Mouse (Mus musculus): ENCODE results near the gene Dleu7.

- TF ChIP-seq SMC3 (IDR thresholded peaks at IDR 0.05; ENCODE audit: low read depth, low read length) (no peak), TBP (IDR thresholded peaks at IDR 0.05; ENCODE audit: low read depth, low read length) (no peak), MAX (IDR thresholded peaks at IDR 0.05; ENCODE audit: low read length) (no peak), CTCF (IDR thresholded peaks at IDR 0.05 in 2 of 3, conservative IDR thresholded peaks at IDR 0.05 in 1 of 3; ENCODE audit: control insufficient read depth in 1 of 3, insufficient read depth in 1 of 3, low read depth in 2 of 3, low read length in 3 of 3, poor library complexity in 1 of 3, severe bottlenecking in 1 of 3) (no peak), CHD1 (IDR thresholded peaks at IDR 0.05; ENCODE audit: low read depth, low read length) (no peak), TCF12 (IDR thresholded peaks at IDR 0.05; ENCODE audit: low read depth, low read length) (no peak), POLR2A (IDR thresholded peaks at IDR 0.05; ENCODE audit: control insufficient read depth in 1 of 2, insufficient read depth in 1 of 2, low read depth in 1 of 2, low read length in 2 of 2, poor library complexity in 1 of 2) (no peak), ZMIZ1 (IDR thresholded peaks at IDR 0.05; ENCODE audit: low read depth, low read length) (no peak), MXI1 (IDR thresholded peaks at IDR 0.05; ENCODE audit: low read depth, low read length) (no peak), NRF1 (IDR thresholded peaks at IDR 0.05; ENCODE audit: insufficient read depth, low read depth, low read length, poor library complexity, severe bottlenecking) (no peak), POLR2AphosphoS2 (IDR thresholded peaks at IDR 0.05; ENCODE audit: low read length) (no peak)
Measured at GRCm38 (mm10) chr14:62323457-62323856, 30.6 kb upstream of the Dleu7 start.

All from MEL (cell line).